Mouse (Mus musculus) heart, embryonic 11.5 days (tissue): ENCODE data around the gene 9530053A07Rik. TPM values are rescaled to one million over a fixed set of nuclear protein-coding genes. Genes with fewer than 3 reads are reported as not detected.

ENCODE experiments used
- ATAC-seq: fragments of 200-750 bp; cut with Nextera tagmentation; replicated peaks from 2 replicates; pipeline ENCODE4 v1.8.0; 2017; ENCODE audit warnings: moderate library complexity; ENCODE audit not compliant: insufficient number of reproducible peaks, low FRiP score, low TSS enrichment
- H3K27ac ChIP-seq: fragments of 300-500 bp; sonication (generic); 2 replicates; pipeline ENCODE4 v1.5.1; 2014; ENCODE audit warnings: mild to moderate bottlenecking, low read depth, low read length
- H3K27me3 ChIP-seq: fragments of 300-500 bp; sonication (generic); 2 replicates; pipeline ENCODE4 v1.6.1; 2014; ENCODE audit warnings: mild to moderate bottlenecking, low read length, mixed read lengths; ENCODE audit not compliant: control insufficient read depth, insufficient read depth
- H3K36me3 ChIP-seq: fragments of 300-500 bp; sonication (generic); 2 replicates; pipeline ENCODE4 v1.6.1; 2014; ENCODE audit warnings: mild to moderate bottlenecking, low read length, moderate library complexity, mixed read lengths; ENCODE audit not compliant: control insufficient read depth, insufficient read depth
- H3K4me1 ChIP-seq: fragments of 300-500 bp; sonication (generic); 2 replicates; pipeline ENCODE4 v1.6.1; 2014; ENCODE audit warnings: low read length; ENCODE audit not compliant: control insufficient read depth, insufficient read depth
- H3K4me2 ChIP-seq: fragments of 300-500 bp; sonication (generic); 2 replicates; pipeline ENCODE4 v1.6.1; 2014; ENCODE audit warnings: mild to moderate bottlenecking, moderate library complexity
- H3K4me3 ChIP-seq: fragments of 300-500 bp; sonication (generic); 2 replicates; pipeline ENCODE4 v1.5.1; 2014; ENCODE audit warnings: low read depth, low read length
- H3K9ac ChIP-seq: fragments of 300-500 bp; sonication (generic); 2 replicates; pipeline ENCODE4 v1.6.1; 2014; ENCODE audit warnings: mild to moderate bottlenecking, low read depth, low read length, moderate library complexity
- H3K9me3 ChIP-seq: fragments of 300-500 bp; sonication (generic); replicated peaks from 2 replicates; pipeline ENCODE4 v1.6.1; 2016; ENCODE audit warnings: low read length; ENCODE audit not compliant: control insufficient read depth
- WGBS: fragments of 180-500 bp; shearing (Covaris S2); extraction: QIAGEN DNeasy Blood & Tissue Kit; methylation state at CpG from one replicate; pipeline ENCODE4 v1.1.7; 2014; ENCODE audit not compliant: insufficient replicate concordance; 5-methylcytosine and 5-hydroxymethylcytosine counted together
- polyA plus RNA-seq: library from polyadenylated mRNA; unstranded; fragments of >200 nt; fragmentation: Nextera tagmentation; extraction: Ambion mirVana; gene quantifications from 2 replicates; pipeline ENCODE4 v1.2.1, GENCODE M21; 2014

9530053A07Rik gene
- polyA plus RNA-seq, 1 experiment from 2014 or later: not detected

DNA sequence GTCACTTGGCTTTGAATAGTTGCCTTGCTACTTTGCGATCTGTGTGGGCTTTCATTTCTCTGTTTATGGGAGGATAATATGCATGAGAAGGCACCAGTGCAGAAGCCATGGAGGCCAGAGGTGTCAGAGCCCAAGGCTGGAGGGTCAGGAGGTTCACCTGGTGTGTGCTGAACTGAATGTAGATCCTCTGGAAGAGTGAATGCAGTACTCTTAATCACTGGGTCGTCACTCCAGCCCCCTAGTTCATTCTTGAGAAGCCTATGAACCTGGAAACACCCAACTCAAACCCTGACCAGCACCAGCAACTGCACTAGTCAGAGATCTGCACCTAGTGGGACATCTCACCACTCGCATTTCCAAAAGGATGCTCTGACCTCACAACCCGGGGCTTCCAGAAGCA, 69.8 kb downstream of the 9530053A07Rik start:
- Histone ChIP-seq H3K27ac (no peak overlapping the region), H3K4me2 (no peak overlapping the region), H3K36me3 (peaks cover 9% of the 10 kb centered on the region), H3K9ac (no peak overlapping the region), H3K4me3 (no peak overlapping the region), H3K4me1 (no peaks in the 10 kb centered on the region), H3K27me3 (no peaks in the 10 kb centered on the region), H3K9me3 (no peaks in the 10 kb centered on the region)
- 65% methylated on average over 4 of the region's 4 CpGs for WGBS
- no peak for ATAC-seq

DNA sequence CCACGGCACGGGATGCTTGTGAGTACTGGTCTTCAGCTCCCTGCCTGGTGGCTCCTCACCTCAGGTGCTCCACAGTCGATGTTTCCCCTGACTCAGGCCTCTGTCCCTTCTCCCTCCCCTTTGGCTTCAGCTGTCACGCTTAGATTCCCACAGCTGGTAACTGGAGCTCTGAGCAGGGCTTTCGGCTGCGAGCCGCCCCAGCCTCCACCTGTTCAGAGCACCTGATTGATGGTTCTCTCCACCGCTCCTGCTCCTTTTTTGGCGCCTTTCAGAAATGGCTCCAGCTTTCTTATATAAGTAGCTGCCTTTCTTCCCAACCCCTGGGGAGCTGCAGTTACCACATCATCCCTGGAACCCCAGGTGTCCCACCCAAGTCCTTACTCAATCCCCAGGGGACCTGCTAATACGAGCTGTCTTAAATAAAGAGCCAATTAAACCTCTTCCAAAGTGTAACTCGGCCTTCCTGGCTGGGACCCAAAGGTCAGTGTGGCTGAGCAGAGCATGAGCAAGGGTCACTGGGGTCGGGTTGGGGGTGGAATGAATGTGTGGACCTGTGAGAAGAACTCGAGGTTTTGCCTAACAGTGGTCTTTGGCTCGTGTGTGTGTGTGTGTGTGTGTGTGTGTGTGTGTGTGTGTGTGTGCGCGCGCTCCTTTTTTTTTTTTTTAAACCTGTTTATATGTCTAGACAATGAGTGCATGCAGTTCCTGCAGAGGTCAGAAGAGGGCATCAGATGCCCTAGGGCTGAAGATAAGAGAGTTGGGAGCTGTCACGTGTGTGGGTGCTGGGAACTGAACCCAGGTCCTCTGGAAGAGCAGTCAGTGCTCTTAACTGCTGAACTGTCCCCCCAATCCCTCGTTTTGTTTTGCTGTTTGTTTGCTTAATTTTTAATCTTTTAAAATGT, 74.2 kb downstream of the 9530053A07Rik start:
- Histone ChIP-seq H3K36me3 (no peaks in the 10 kb centered on the region), H3K9ac (no peak overlapping the region), H3K4me2 (no peak overlapping the region), H3K4me3 (no peak overlapping the region), H3K9me3 (no peaks in the 10 kb centered on the region), H3K27me3 (no peaks in the 10 kb centered on the region), H3K4me1 (no peaks in the 10 kb centered on the region), H3K27ac (no peak overlapping the region)
- no peak for ATAC-seq
- WGBS: 62% methylated on average over 19 of the region's 19 CpGs

DNA sequence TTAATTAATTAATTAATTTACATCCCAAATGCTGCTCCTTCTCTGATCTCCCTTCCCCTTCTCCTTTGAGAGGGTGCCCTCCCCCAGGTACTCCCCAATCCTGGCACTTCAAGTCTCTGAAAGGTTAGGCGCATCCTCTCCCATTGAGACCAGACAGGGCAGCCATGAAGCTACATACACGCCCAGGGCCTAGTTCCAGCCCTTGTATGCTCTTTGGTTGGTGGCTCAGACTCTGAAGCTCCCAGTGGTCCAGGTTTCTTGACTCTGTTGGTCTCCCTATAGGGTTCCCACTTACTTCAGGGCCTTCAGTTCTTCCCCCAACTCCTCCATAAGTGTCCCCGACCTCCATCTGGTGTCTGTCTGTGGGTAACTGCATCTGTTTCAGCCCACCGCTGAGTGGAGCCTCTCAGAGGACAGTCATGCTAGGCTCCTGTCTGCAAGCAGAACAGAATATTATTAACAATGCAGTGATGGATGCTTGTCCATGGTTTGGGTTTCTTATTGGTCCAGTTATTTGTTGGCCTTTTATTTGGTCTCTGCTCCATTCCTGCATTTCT, 76.9 kb downstream of the 9530053A07Rik start:
- Histone ChIP-seq H3K4me1 (no peaks in the 10 kb centered on the region), H3K27ac (no peak overlapping the region), H3K36me3 (no peaks in the 10 kb centered on the region), H3K9ac (no peak overlapping the region), H3K4me3 (no peak overlapping the region), H3K4me2 (no peak overlapping the region), H3K27me3 (no peaks in the 10 kb centered on the region), H3K9me3 (no peaks in the 10 kb centered on the region)
- ATAC-seq: no peak
- 59% methylated on average over 4 of the region's 4 CpGs for WGBS

DNA sequence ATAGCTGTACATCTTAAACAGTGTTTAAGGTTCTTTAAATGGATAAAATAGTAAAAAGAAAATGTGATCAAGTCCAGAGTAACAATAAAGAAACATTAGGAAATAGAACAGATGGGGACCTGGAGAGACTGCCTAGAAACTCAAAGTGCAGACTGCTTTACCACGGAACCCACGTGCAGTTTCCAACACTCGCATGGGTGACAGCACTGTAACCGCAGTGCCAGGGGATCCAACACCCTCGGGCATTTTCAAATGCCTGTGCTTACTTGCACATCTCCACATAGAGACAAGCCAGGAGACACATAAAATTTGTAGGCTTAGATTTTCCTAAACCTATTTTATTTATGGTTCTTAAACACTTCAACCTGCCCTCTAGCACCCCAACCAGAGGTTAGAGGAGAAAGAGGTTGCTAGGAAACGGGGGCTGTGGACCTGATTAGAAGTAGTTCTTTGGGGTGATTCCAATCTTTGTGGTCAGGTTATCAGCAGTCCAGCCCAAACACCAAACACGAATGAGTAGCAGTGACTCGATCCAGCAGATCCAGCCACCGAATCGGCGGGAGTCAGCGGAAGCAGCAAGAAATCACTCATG, 79.2 kb downstream of the 9530053A07Rik start:
- no peaks in the 10 kb centered on the region for H3K9me3 ChIP-seq
- H3K27me3 ChIP-seq: no peaks in the 10 kb centered on the region
- no peak overlapping the region for H3K27ac ChIP-seq
- H3K36me3 ChIP-seq: no peaks in the 10 kb centered on the region
- H3K4me1 ChIP-seq: no peaks in the 10 kb centered on the region
- H3K4me2 ChIP-seq: peak overlapping the region; percentile 64
- ATAC-seq: no peak
- WGBS: 46% methylated on average over 12 of the region's 12 CpGs
- peak overlapping the region; percentile 66; the same call in 1 of the 2 replicates for H3K9ac ChIP-seq
- peak overlapping the region; percentile 25 for H3K4me3 ChIP-seq

DNA sequence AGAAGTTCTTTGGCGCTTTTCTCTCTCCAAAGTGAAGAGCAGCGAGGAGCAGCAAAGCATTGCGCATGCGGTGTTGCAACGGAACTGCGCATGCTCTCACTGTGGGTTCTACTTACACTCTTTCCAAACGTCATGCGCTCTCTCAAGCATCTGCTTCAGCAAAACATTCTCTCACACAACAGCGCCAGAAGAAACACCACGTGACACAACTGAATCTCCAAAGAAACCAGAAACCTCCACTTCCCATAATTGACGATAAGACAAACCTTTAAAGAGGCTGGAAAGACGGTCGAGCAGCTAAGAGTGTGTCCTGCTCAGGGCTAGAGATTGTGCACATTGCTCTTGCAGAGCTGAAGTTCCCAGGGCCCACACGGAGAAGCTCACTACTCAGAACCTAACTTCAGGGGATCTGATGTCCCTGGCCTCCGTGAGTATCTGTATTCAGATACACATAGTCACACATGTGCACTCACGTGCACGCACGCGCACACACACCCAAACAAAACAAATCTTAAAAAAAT, 79.8 kb downstream of the 9530053A07Rik start:
- Histone ChIP-seq H3K9ac (peak overlapping the region; percentile 66; the same call in 1 of the 2 replicates), H3K36me3 (no peaks in the 10 kb centered on the region), H3K4me2 (peak overlapping the region; percentile 64), H3K4me1 (no peaks in the 10 kb centered on the region), H3K4me3 (peak overlapping the region; percentile 25), H3K27me3 (no peaks in the 10 kb centered on the region), H3K27ac (no peak overlapping the region), H3K9me3 (no peaks in the 10 kb centered on the region)
- no peak for ATAC-seq
- WGBS: 52% methylated on average over 19 of the region's 19 CpGs

DNA sequence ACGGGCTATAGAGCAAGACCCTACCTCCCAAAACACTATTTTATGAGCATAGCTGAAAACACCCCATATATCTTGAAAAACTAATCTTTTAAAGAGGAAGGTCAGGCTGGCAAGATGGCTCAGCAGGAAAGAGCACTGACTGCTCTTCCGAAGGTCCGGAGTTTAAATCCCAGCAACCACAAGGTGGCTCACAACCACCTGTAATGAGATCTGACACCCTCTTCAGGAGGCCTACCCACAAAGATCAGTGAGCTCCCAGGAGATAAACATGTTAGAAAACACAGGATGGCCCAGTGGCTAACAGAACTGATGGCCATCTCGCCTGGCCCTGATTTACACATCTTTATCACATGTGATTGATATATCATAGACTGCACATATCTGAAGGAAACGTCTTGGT, 81.5 kb downstream of the 9530053A07Rik start:
- ATAC-seq: no peak
- 43% methylated on average over 5 of the region's 5 CpGs for WGBS
- H3K36me3 ChIP-seq: no peaks in the 10 kb centered on the region

DNA sequence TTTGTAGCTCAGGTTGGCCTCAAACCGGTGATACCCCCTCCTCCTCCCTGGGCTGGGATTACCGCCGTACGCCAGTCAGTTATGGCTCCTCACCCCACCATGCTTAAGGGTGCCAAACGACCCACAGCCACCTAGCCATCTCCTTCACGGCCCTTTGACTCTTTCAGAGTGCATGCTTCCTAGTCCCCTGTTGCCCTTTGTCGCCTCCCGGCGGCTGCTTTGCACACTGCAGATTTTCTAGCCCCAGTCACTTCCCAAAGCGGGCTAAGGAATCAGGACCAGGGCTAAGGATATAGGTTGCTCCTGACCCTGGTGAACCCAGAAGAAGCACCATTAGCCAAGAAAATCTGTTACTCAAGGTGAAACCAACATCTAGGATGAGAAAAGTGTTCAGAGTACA, 84.9 kb downstream of the 9530053A07Rik start:
- Histone ChIP-seq H3K27ac (no peak overlapping the region), H3K36me3 (no peaks in the 10 kb centered on the region), H3K4me3 (no peak overlapping the region), H3K9ac (no peak overlapping the region), H3K4me2 (no peak overlapping the region), H3K9me3 (no peaks in the 10 kb centered on the region), H3K4me1 (no peaks in the 10 kb centered on the region), H3K27me3 (no peaks in the 10 kb centered on the region)
- WGBS: 34% methylated on average over 10 of the region's 10 CpGs
- ATAC-seq: no peak

More for the DNA sequence above, 81.5 kb downstream of the 9530053A07Rik start:
- no peak overlapping the region for H3K27ac ChIP-seq
- H3K4me3 ChIP-seq: no peak overlapping the region
- H3K4me2 ChIP-seq: no peak overlapping the region
- no peaks in the 10 kb centered on the region for H3K4me1 ChIP-seq
- H3K9me3 ChIP-seq: no peaks in the 10 kb centered on the region
- H3K27me3 ChIP-seq: no peaks in the 10 kb centered on the region
- no peak overlapping the region for H3K9ac ChIP-seq
